Mouse (Mus musculus) hindbrain, embryonic 12.5 days (tissue): Measurements from ENCODE around the gene Shb. TPM values are rescaled to one million over a fixed set of nuclear protein-coding genes. Genes with fewer than 3 reads are reported as not detected.

ENCODE experiments used
- ATAC-seq: fragments of 200-750 bp; cut with Nextera tagmentation; 2 replicates; pipeline ENCODE4 v1.8.0; 2017; ENCODE audit warnings: moderate TSS enrichment; ENCODE audit not compliant: low FRiP score
- H3K27ac ChIP-seq: fragments of 300-500 bp; sonication (generic); 2 replicates; pipeline ENCODE4 v1.5.1; 2016; ENCODE audit warnings: mild to moderate bottlenecking
- H3K27me3 ChIP-seq: fragments of 300-500 bp; sonication (generic); 2 replicates; pipeline ENCODE4 v1.6.1; 2016; ENCODE audit warnings: mild to moderate bottlenecking
- H3K36me3 ChIP-seq: fragments of 300-500 bp; sonication (generic); 2 replicates; pipeline ENCODE4 v1.6.1; 2016; ENCODE audit warnings: mild to moderate bottlenecking
- H3K4me1 ChIP-seq: fragments of 300-500 bp; sonication (generic); 2 replicates; pipeline ENCODE4 v1.6.1; 2016
- H3K4me2 ChIP-seq: fragments of 300-500 bp; sonication (generic); replicated peaks from 2 replicates; pipeline ENCODE4 v1.6.1; 2016; ENCODE audit warnings: mild to moderate bottlenecking
- H3K4me3 ChIP-seq: fragments of 300-500 bp; sonication (generic); 2 replicates; pipeline ENCODE4 v1.5.1; 2016; ENCODE audit warnings: mild to moderate bottlenecking
- H3K9ac ChIP-seq: fragments of 300-500 bp; sonication (generic); 2 replicates; pipeline ENCODE4 v1.6.1; 2016; ENCODE audit warnings: mild to moderate bottlenecking, moderate library complexity
- H3K9me3 ChIP-seq: fragments of 300-500 bp; sonication (generic); replicated peaks from 2 replicates; pipeline ENCODE4 v1.6.1; 2016; ENCODE audit warnings: mild to moderate bottlenecking
- WGBS: fragments of 180-500 bp; shearing (Covaris S2); methylation state at CpG from one replicate; pipeline ENCODE4 v1.1.7; 2016; 5-methylcytosine and 5-hydroxymethylcytosine counted together
- polyA plus RNA-seq: library from polyadenylated mRNA; unstranded; fragments of >200 nt; fragmentation: Nextera tagmentation; extraction: Ambion mirVana; gene quantifications from 2 replicates; pipeline ENCODE4 v1.2.1, GENCODE M21; 2016

The Shb gene
- polyA plus RNA-seq, 1 experiment from 2014 or later, result 10.0 TPM

GRCm38 (mm10) chr4:45510163-45510562 is 22.1 kb downstream of the Shb start:
- WGBS, result 39% methylated on average over 6 of the region's 6 CpGs
- Histone ChIP-seq H3K4me1 (peaks cover 67% of the 10 kb centered on the region), H3K27me3 (peaks cover 20% of the 10 kb centered on the region; the same call in 1 of the 2 replicates), H3K4me3 (no peak overlapping the region), H3K9ac (no peak overlapping the region), H3K4me2 (no peak overlapping the region), H3K9me3 (no peaks in the 10 kb centered on the region), H3K27ac (no peak overlapping the region), H3K36me3 (no peaks in the 10 kb centered on the region)
- ATAC-seq, result 0 out of 2 replicates have a peak, but pooled peaks have one; percentile 27

DNA sequence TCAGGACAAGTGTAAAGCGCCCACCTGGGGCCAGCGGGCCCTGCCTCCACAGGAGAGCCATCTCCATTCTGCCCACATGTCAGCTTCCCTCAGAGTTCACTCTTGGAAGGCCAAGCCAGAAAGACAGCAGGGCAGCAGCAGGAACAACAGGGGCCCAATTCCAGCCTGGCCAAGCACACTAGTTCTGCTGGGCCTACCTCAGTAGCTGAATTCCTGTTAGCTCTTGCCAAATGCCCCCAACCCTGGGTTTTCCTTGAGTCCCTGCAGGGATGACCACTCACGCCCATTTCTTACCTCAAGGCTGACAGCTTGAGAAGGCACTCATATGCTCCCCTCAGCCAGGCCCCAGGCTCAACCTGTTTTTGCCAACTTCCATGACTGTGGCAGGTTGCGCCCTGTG is 22.9 kb downstream of the Shb start:
- H3K36me3 ChIP-seq, result no peaks in the 10 kb centered on the region
- H3K4me2 ChIP-seq, result no peak overlapping the region
- no peak overlapping the region for H3K4me3 ChIP-seq
- no peaks in the 10 kb centered on the region for H3K9me3 ChIP-seq
- no peak overlapping the region for H3K27ac ChIP-seq
- peaks cover 60% of the 10 kb centered on the region for H3K4me1 ChIP-seq
- no peak overlapping the region for H3K9ac ChIP-seq
- H3K27me3 ChIP-seq, result peaks cover 14% of the 10 kb centered on the region; the same call in 1 of the 2 replicates
- no peak for ATAC-seq
- 73% methylated on average over 4 of the region's 4 CpGs for WGBS

DNA sequence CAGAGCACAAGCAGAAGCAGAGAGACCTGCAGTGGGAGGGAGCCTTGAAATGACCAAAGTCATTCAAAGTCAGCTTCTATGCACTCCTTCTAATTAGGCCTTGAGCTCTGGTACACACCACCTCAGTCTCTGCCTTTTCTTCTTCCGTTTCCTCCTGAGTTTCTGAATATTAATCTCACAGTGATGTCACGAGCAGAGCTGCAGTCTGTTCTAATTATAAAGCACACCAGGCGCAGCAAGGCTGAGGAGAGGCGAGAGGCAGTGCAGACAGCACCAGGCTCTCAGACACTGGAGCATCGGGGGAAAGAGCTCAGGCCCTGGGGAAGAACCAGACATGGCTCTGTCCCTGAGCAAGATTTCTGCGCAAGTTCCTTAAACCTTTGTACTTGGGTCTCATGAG is 23.8 kb downstream of the Shb start:
- Histone ChIP-seq H3K4me1 (peaks cover 54% of the 10 kb centered on the region), H3K27ac (0 out of 2 replicates have a peak overlapping the region, but pooled peaks have one; percentile 52), H3K4me3 (no peak overlapping the region), H3K9me3 (no peaks in the 10 kb centered on the region), H3K9ac (no peak overlapping the region), H3K36me3 (no peaks in the 10 kb centered on the region), H3K4me2 (no peak overlapping the region), H3K27me3 (0 out of 2 replicates have a peak, but pooled peaks cover 12% of the 10 kb centered on the region)
- whole genome bisulfite sequencing, result 48% methylated on average over 6 of the region's 6 CpGs
- no peak for ATAC-seq

DNA sequence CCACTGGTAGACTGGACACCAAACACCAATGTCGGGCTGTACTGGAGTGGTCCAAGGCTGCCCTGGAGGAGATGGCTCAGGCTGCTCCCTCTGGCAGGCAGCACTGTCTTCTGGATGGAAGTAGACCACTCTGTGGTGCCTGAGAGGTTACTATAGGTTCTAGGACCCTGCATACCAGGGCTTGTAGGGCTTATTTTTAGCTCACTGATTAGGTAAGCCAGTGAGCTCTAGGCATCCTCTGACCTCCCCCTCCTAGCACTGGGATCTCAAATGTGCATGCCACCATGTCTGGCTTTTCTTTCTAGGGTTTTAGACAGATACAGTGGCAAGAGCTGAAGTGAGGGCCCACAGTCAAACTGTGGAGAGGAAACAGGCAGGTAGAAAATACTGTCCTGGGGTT is 24.8 kb downstream of the Shb start:
- Histone ChIP-seq H3K9me3 (no peaks in the 10 kb centered on the region), H3K4me3 (no peak overlapping the region), H3K27me3 (0 out of 2 replicates have a peak, but pooled peaks cover 6% of the 10 kb centered on the region), H3K36me3 (no peaks in the 10 kb centered on the region), H3K9ac (no peak overlapping the region), H3K4me2 (no peak overlapping the region), H3K27ac (no peak overlapping the region), H3K4me1 (peaks cover 51% of the 10 kb centered on the region)
- 65% methylated on average over 1 of the region's 1 CpGs for WGBS
- ATAC-seq, result no peak

GRCm38 (mm10) chr4:45507039-45507438 is 25.2 kb downstream of the Shb start:
- no peak for ATAC-seq
- 54% methylated on average over 9 of the region's 9 CpGs for WGBS
- Histone ChIP-seq H3K27ac (peak overlapping the region; percentile 30; the same call in 1 of the 2 replicates), H3K9me3 (no peaks in the 10 kb centered on the region), H3K4me3 (no peak overlapping the region), H3K27me3 (0 out of 2 replicates have a peak, but pooled peaks cover 6% of the 10 kb centered on the region), H3K4me1 (peaks cover 51% of the 10 kb centered on the region), H3K4me2 (no peak overlapping the region), H3K9ac (no peak overlapping the region), H3K36me3 (no peaks in the 10 kb centered on the region)

GRCm38 (mm10) chr4:45506613-45507012 is 25.7 kb downstream of the Shb start:
- peak overlapping the region; percentile 30; the same call in 1 of the 2 replicates for H3K27ac ChIP-seq
- H3K9me3 ChIP-seq, result no peaks in the 10 kb centered on the region
- no peak overlapping the region for H3K4me3 ChIP-seq
- peaks cover 51% of the 10 kb centered on the region for H3K4me1 ChIP-seq
- no peak for ATAC-seq
- H3K4me2 ChIP-seq, result no peak overlapping the region
- H3K36me3 ChIP-seq, result no peaks in the 10 kb centered on the region
- WGBS, result 60% methylated on average over 5 of the region's 5 CpGs
- no peak overlapping the region for H3K9ac ChIP-seq
- H3K27me3 ChIP-seq, result 0 out of 2 replicates have a peak, but pooled peaks cover 6% of the 10 kb centered on the region

DNA sequence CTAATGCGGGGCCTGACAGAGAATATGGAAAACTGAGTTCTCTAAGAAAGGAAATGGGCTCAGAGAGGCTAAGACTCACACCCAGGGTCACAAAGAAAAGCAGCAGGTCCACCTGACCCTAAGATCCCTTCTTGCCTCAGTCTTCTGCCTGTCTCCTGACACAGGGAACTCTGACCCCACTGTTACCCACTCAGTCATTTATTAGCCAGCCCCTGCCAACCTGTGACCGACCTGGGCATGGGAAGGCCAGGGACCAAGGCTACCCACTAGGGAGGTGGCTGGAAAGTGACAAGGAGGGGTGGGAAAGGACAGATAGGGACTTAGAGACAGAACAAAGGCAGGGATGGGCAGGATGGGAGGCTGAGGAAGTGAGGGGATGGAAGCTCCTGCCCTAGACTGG is 26.6 kb downstream of the Shb start:
- Histone ChIP-seq H3K9ac (no peak overlapping the region), H3K36me3 (no peaks in the 10 kb centered on the region), H3K4me3 (no peak overlapping the region), H3K4me2 (no peak overlapping the region), H3K27ac (0 out of 2 replicates have a peak overlapping the region, but pooled peaks have one; percentile 12), H3K4me1 (peaks cover 51% of the 10 kb centered on the region), H3K9me3 (no peaks in the 10 kb centered on the region), H3K27me3 (peaks cover 8% of the 10 kb centered on the region; the same call in 1 of the 2 replicates)
- no peak for ATAC-seq
- 77% methylated on average over 2 of the region's 2 CpGs for WGBS

DNA sequence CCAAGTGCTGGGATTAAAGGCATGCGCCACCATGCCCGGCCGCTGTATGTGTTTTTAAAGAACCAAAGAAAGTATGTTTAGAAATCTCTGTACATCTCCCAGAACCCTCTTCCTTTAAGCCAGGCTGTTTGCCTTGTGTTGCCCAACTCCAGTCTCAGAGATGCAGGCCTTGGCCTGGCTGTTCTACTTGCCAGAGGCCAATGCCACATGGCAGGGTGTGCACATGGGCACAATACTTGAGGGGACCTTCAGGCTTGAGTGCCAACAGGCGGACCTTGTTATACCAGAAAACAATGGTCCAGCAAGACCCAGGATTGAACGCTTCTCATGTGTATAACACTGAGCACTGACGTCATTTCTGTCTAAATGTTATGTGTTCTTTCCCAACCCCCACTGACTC is 27.1 kb downstream of the Shb start:
- H3K9ac ChIP-seq, result no peak overlapping the region
- H3K36me3 ChIP-seq, result no peaks in the 10 kb centered on the region
- ATAC-seq, result no peak
- no peak overlapping the region for H3K4me3 ChIP-seq
- H3K9me3 ChIP-seq, result no peaks in the 10 kb centered on the region
- no peak overlapping the region for H3K27ac ChIP-seq
- H3K4me1 ChIP-seq, result peaks cover 53% of the 10 kb centered on the region
- no peak overlapping the region for H3K4me2 ChIP-seq
- H3K27me3 ChIP-seq, result peaks cover 10% of the 10 kb centered on the region; the same call in 1 of the 2 replicates
- 88% methylated on average over 6 of the region's 6 CpGs for WGBS

GRCm38 (mm10) chr4:45503816-45504215 is 28.5 kb downstream of the Shb start:
- no peak overlapping the region for H3K27ac ChIP-seq
- H3K9ac ChIP-seq, result no peak overlapping the region
- peaks cover 5% of the 10 kb centered on the region; the same call in 1 of the 2 replicates for H3K27me3 ChIP-seq
- no peak for ATAC-seq
- H3K4me1 ChIP-seq, result peaks cover 54% of the 10 kb centered on the region
- no peak overlapping the region for H3K4me2 ChIP-seq
- H3K9me3 ChIP-seq, result no peaks in the 10 kb centered on the region
- H3K36me3 ChIP-seq, result no peaks in the 10 kb centered on the region
- H3K4me3 ChIP-seq, result no peak overlapping the region
- 41% methylated on average over 3 of the region's 3 CpGs for WGBS

GRCm38 (mm10) chr4:45503380-45503779 is 28.9 kb downstream of the Shb start:
- Histone ChIP-seq H3K36me3 (no peaks in the 10 kb centered on the region), H3K4me1 (peaks cover 54% of the 10 kb centered on the region), H3K27ac (no peak overlapping the region), H3K4me3 (no peak overlapping the region), H3K4me2 (no peak overlapping the region), H3K9me3 (no peaks in the 10 kb centered on the region), H3K9ac (no peak overlapping the region), H3K27me3 (peaks cover 5% of the 10 kb centered on the region)
- ATAC-seq, result no peak
- 85% methylated on average over 6 of the region's 6 CpGs for WGBS

DNA sequence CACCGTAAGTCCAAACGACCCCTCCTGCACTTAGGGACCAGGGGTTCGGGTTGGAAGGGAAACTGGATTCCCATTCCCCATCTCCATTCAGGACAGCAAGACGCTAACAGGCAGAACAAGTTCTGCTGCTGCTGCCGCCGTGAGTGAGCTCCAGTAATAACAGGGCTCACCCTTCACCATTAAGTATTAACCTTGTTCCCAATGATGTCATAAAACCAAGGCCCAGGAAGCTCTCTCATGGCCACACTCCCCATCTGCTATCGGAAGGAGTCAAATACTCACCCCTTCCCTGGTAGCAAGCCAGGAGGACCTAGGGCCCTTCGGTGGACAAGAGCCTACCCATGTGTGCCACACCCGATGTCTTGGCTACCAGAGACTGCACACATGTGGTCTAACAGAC is 30.3 kb downstream of the Shb start:
- Histone ChIP-seq H3K9ac (no peak overlapping the region), H3K4me2 (no peak overlapping the region), H3K4me1 (peaks cover 54% of the 10 kb centered on the region), H3K4me3 (no peak overlapping the region), H3K27ac (no peak overlapping the region), H3K36me3 (no peaks in the 10 kb centered on the region), H3K9me3 (no peaks in the 10 kb centered on the region), H3K27me3 (peaks cover 5% of the 10 kb centered on the region)
- WGBS, result 87% methylated on average over 9 of the region's 9 CpGs
- ATAC-seq, result no peak

DNA sequence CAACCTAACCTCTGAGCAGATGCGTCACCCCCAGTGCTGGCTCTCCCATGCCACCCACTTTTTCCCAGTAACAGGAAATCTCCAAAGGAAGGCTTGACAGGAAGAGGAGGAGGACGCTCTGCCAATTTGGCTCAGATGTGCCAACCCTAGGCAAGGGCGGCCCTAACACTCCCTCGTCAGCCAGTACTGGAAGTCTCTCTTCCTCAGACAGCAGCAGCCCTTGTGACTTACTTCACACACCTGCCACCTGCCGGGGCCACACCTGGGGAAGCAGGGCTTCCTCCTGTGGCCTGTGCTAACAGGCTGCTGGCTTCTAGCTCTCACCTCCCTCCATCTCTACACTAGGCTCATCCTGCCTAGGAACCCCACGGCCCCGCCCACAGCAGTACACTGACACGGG is 31.9 kb downstream of the Shb start:
- Histone ChIP-seq H3K4me2 (no peak overlapping the region), H3K9ac (no peak overlapping the region), H3K36me3 (no peaks in the 10 kb centered on the region), H3K4me1 (peaks cover 51% of the 10 kb centered on the region), H3K27ac (no peak overlapping the region), H3K4me3 (no peak overlapping the region), H3K27me3 (peaks cover 9% of the 10 kb centered on the region), H3K9me3 (no peaks in the 10 kb centered on the region)
- 73% methylated on average over 8 of the region's 8 CpGs for WGBS
- no peak for ATAC-seq

DNA sequence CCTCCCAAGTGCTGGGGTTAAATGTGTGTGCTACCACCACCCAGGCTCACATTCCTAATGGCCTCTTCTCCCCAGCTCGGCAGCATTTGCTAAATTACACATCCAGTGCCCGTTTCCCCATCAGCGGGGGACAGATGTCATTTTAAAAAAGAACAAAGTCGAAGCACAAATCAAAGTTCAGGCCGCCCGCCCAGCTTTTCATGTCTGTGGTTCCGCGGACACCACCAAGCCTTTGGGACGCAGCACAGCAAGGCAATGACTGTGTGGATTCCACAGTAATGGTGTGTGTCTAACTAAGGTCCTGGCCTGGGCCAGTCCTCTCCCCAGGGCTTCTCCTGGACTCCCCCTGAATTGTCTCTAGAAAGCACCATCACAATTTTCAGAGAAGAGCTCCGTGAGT is 32.7 kb downstream of the Shb start:
- Histone ChIP-seq H3K36me3 (no peaks in the 10 kb centered on the region), H3K4me1 (peaks cover 60% of the 10 kb centered on the region), H3K27ac (no peak overlapping the region), H3K4me3 (no peak overlapping the region), H3K9me3 (no peaks in the 10 kb centered on the region), H3K9ac (no peak overlapping the region), H3K27me3 (peaks cover 9% of the 10 kb centered on the region), H3K4me2 (no peak overlapping the region)
- WGBS, result 27% methylated on average over 10 of the region's 10 CpGs
- ATAC-seq, result no peak
